Mouse (Mus musculus) thymus, adult 2 months (tissue): Measurements from ENCODE around the gene Glyr1.

Experiments
- CTCF ChIP-seq: fragments of 200-500 bp; IDR thresholded peaks from 2 replicates; pipeline ENCODE4 v1.5.1; 2012; ENCODE audit warnings: mild to moderate bottlenecking, control low read depth, low read length, moderate library complexity, borderline replicate concordance; ENCODE audit not compliant: control insufficient read depth, poor library complexity, insufficient read depth; ENCODE audit errors: extremely low read depth
- POLR2A ChIP-seq: fragments of 200-500 bp; IDR thresholded peaks from 2 replicates; pipeline ENCODE4 v1.6.1; 2012; ENCODE audit warnings: mild to moderate bottlenecking, low read length, control low read depth, moderate library complexity; ENCODE audit not compliant: control insufficient read depth, poor library complexity, insufficient read depth; ENCODE audit errors: extremely low read depth

GRCm38 (mm10) chr16:4976180-4976579, 73.5 kb downstream of the Glyr1 start:
- no peak for TF ChIP-seq CTCF
- TF ChIP-seq POLR2A: no peak
